Mouse (Mus musculus) gastrocnemius, postnatal 4 days (tissue): ENCODE results near the gene Hadha. TPM values are rescaled to one million over a fixed set of nuclear protein-coding genes. Genes with fewer than 3 reads are reported as not detected.

Experiments used
- DNase-seq, 2 experiments: peaks; one replicate each; pipeline ENCODE4 v3.0.0; 2021 to 2022; ENCODE audit warnings: low spot score in 2 of 2, mixed read lengths in 2 of 2
- microRNA-seq: library from miRNA; unstranded; fragments of <30 nt; microRNA quantifications from one replicate; pipeline ENCODE4 v1.2.0, GENCODE M21; 2021
- total RNA-seq, 2 experiments: library from RNA; stranded (reverse); gene quantifications; 2 replicates each; pipeline ENCODE4 v1.2.3; 2021

The Hadha gene
- total RNA-seq, 2 experiments from 2014 or later: 337 to 342 TPM

GRCm38 (mm10) chr5:30072377-30072776 lies 82.6 kb downstream of the Hadha start:
- DNase-seq: no peak

- DNase-seq: no peak
Observed at GRCm38 (mm10) chr5:30071677-30072076, 83.3 kb downstream of the Hadha start.

Small RNA genes lying within 50 kb of the gene (microRNA-seq; reads per million reads assigned to microRNA genes)
- gene Mir1960: 0.85 reads per million

Other genes starting within 250 kb of the Hadha start
- not detected for gene Il6, start 142.0 kb downstream of the Hadha start, total RNA-seq
- gene Tyms, start 81.5 kb downstream of the Hadha start, total RNA-seq: 10 to 100 TPM; 40.8 to 41.2 TPM
- under 1 TPM; 0.17 to 0.29 TPM for gene Garem2, start 50.0 kb downstream of the Hadha start, total RNA-seq
- gene 3110082J24Rik, start 49.1 kb downstream of the Hadha start, total RNA-seq: not detected
- 100 to 1,000 TPM; 228 TPM for gene Hadhb, start 86 bp upstream of the Hadha start, total RNA-seq
- gene Adgrf3, start 50.6 kb upstream of the Hadha start, total RNA-seq: under 1 TPM; 0.31 to 0.52 TPM
- gene Selenoi, start 77.4 kb upstream of the Hadha start, total RNA-seq: 10 to 100 TPM; 20.4 to 25.7 TPM
- under 1 TPM; 0.23 to 0.47 TPM for gene Drc1, start 126.2 kb upstream of the Hadha start, total RNA-seq